Mouse (Mus musculus): ENCODE data around the gene Atp2c2.

GRCm38 (mm10) chr8:119784141-119784574 is 84.3 kb downstream of the Atp2c2 start:
- TF ChIP-seq CTCF (IDR thresholded peaks at IDR 0.05; ENCODE audit: insufficient read depth, low read depth, low read length) (no peak), POLR2A (IDR thresholded peaks at IDR 0.05; ENCODE audit: insufficient read depth, low read depth, low read length) (no peak)

All from olfactory bulb, adult 2 months (tissue).